Mouse (Mus musculus) heart, embryonic 15.5 days (tissue): ENCODE data around the gene Tenm4. TPM values are rescaled to one million over a fixed set of nuclear protein-coding genes. Genes with fewer than 3 reads are reported as not detected.

ENCODE experiments used
- ATAC-seq: fragments of 200-750 bp; cut with Nextera tagmentation; replicated peaks from 2 replicates; pipeline ENCODE4 v1.8.0; 2017; ENCODE audit warnings: low read depth, moderate TSS enrichment; ENCODE audit not compliant: insufficient number of reproducible peaks, insufficient read depth, low FRiP score
- H3K27ac ChIP-seq: fragments of 300-500 bp; sonication (generic); 2 replicates; pipeline ENCODE4 v1.5.1; 2015; ENCODE audit warnings: mild to moderate bottlenecking, inconsistent platforms
- H3K27me3 ChIP-seq: fragments of 300-500 bp; sonication (generic); 2 replicates; pipeline ENCODE4 v1.6.1; 2015; ENCODE audit warnings: inconsistent platforms
- H3K36me3 ChIP-seq: fragments of 300-500 bp; sonication (generic); 2 replicates; pipeline ENCODE4 v1.6.1; 2015; ENCODE audit warnings: mild to moderate bottlenecking, inconsistent platforms
- H3K4me1 ChIP-seq: fragments of 300-500 bp; sonication (generic); replicated peaks from 2 replicates; pipeline ENCODE4 v1.6.1; 2015; ENCODE audit warnings: inconsistent platforms
- H3K4me2 ChIP-seq: fragments of 300-500 bp; sonication (generic); 2 replicates; pipeline ENCODE4 v1.6.1; 2015; ENCODE audit warnings: inconsistent platforms, mild to moderate bottlenecking, moderate library complexity
- H3K4me3 ChIP-seq: fragments of 300-500 bp; sonication (generic); 2 replicates; pipeline ENCODE4 v1.5.1; 2015; ENCODE audit warnings: mild to moderate bottlenecking, inconsistent platforms
- H3K9ac ChIP-seq: fragments of 300-500 bp; sonication (generic); 2 replicates; pipeline ENCODE4 v1.6.1; 2015; ENCODE audit warnings: mild to moderate bottlenecking, inconsistent platforms
- H3K9me3 ChIP-seq: fragments of 300-500 bp; sonication (generic); replicated peaks from 2 replicates; pipeline ENCODE4 v1.6.1; 2016; ENCODE audit warnings: inconsistent platforms
- WGBS: fragments of 180-500 bp; shearing (Covaris S2); methylation state at CpG from one replicate; pipeline ENCODE4 v1.1.7; 2015; ENCODE audit warnings: mixed read lengths; 5-methylcytosine and 5-hydroxymethylcytosine counted together
- polyA plus RNA-seq: library from polyadenylated mRNA; unstranded; fragments of >200 nt; fragmentation: Nextera tagmentation; extraction: Ambion mirVana; gene quantifications from 2 replicates; pipeline ENCODE4 v1.2.1, GENCODE M21; 2015

Tenm4 gene
- polyA plus RNA-seq, 1 experiment from 2014 or later = 7.9 TPM

GRCm38 (mm10) chr7:96511018-96511609, 340.1 kb downstream of the Tenm4 start:
- Histone ChIP-seq H3K27me3 (no peaks in the 10 kb centered on the region), H3K4me3 (no peak overlapping the region), H3K9ac (no peak overlapping the region), H3K36me3 (no peaks in the 10 kb centered on the region), H3K4me1 (no peaks in the 10 kb centered on the region), H3K27ac (no peak overlapping the region), H3K9me3 (no peaks in the 10 kb centered on the region), H3K4me2 (no peak overlapping the region)
- 63% methylated on average over 7 of the region's 7 CpGs for WGBS
- ATAC-seq = no peak

- no peak overlapping the region for H3K4me3 ChIP-seq
- no peaks in the 10 kb centered on the region for H3K27me3 ChIP-seq
- no peak overlapping the region for H3K9ac ChIP-seq
- H3K4me1 ChIP-seq = no peaks in the 10 kb centered on the region
- H3K9me3 ChIP-seq = no peaks in the 10 kb centered on the region
- H3K27ac ChIP-seq = no peak overlapping the region
- H3K4me2 ChIP-seq = no peak overlapping the region
- no peak; the same call in 1 of the 2 replicates for ATAC-seq
- WGBS = 80% methylated on average over 14 of the region's 14 CpGs
- no peaks in the 10 kb centered on the region for H3K36me3 ChIP-seq
Observed at GRCm38 (mm10) chr7:96511953-96512511, 341.0 kb downstream of the Tenm4 start.

DNA sequence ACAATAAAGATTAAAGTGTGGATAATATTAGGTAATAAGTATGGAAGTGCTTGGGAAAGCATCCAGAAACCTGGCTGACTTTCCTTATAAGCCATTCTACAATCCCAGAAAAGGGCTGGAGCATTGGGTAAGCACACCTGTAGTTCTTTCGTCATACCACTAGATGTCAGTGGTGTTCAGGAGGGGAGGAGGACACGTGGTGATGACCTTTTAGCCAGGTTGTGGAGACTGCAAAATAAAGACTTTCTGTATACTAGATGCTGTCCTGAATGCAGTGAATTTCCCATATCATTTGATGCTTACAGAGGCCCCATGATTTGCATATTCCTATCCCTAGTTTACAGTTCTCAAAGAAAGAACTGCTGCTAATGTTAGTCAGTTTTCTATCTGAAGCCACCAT, 348.2 kb downstream of the Tenm4 start:
- 3% methylated on average over 2 of the region's 2 CpGs for WGBS
- peaks cover 16% of the 10 kb centered on the region for H3K27me3 ChIP-seq
- no peak for ATAC-seq
- no peaks in the 10 kb centered on the region; the same call in 1 of the 2 replicates for H3K4me1 ChIP-seq
- no peaks in the 10 kb centered on the region for H3K9me3 ChIP-seq
- H3K4me2 ChIP-seq = no peak overlapping the region
- no peak overlapping the region for H3K9ac ChIP-seq
- H3K36me3 ChIP-seq = no peaks in the 10 kb centered on the region
- H3K27ac ChIP-seq = no peak overlapping the region
- no peak overlapping the region for H3K4me3 ChIP-seq

GRCm38 (mm10) chr7:96521956-96522355, 350.9 kb downstream of the Tenm4 start:
- Histone ChIP-seq H3K27me3 (peaks cover 19% of the 10 kb centered on the region), H3K27ac (no peak overlapping the region)
- 70% methylated on average over 7 of the region's 7 CpGs for WGBS

GRCm38 (mm10) chr7:96523673-96524072, 352.6 kb downstream of the Tenm4 start:
- Histone ChIP-seq H3K4me3 (no peak overlapping the region), H3K4me1 (no peaks in the 10 kb centered on the region; the same call in 1 of the 2 replicates), H3K9me3 (no peaks in the 10 kb centered on the region), H3K36me3 (no peaks in the 10 kb centered on the region), H3K27me3 (peaks cover 19% of the 10 kb centered on the region), H3K4me2 (no peak overlapping the region), H3K9ac (no peak overlapping the region), H3K27ac (0 out of 2 replicates have a peak overlapping the region, but pooled peaks have one; percentile 42)
- ATAC-seq = no peak
- 55% methylated on average over 2 of the region's 2 CpGs for WGBS

More at GRCm38 (mm10) chr7:96521956-96522355, 350.9 kb downstream of the Tenm4 start:
- Histone ChIP-seq H3K4me3 (no peak overlapping the region), H3K4me2 (no peak overlapping the region), H3K4me1 (no peaks in the 10 kb centered on the region; the same call in 1 of the 2 replicates), H3K36me3 (no peaks in the 10 kb centered on the region), H3K9me3 (no peaks in the 10 kb centered on the region), H3K9ac (no peak overlapping the region)
- ATAC-seq = no peak

- Histone ChIP-seq H3K4me2 (no peak overlapping the region), H3K9me3 (no peaks in the 10 kb centered on the region), H3K9ac (no peak overlapping the region), H3K27ac (0 out of 2 replicates have a peak overlapping the region, but pooled peaks have one; percentile 42), H3K27me3 (peaks cover 17% of the 10 kb centered on the region), H3K4me1 (no peaks in the 10 kb centered on the region; the same call in 1 of the 2 replicates), H3K4me3 (no peak overlapping the region), H3K36me3 (no peaks in the 10 kb centered on the region)
- ATAC-seq = no peak
- WGBS = 63% methylated on average over 8 of the region's 8 CpGs
Observed at GRCm38 (mm10) chr7:96524486-96525205, 353.6 kb downstream of the Tenm4 start.

- Histone ChIP-seq H3K27ac (no peak overlapping the region), H3K9ac (no peak overlapping the region), H3K36me3 (no peaks in the 10 kb centered on the region), H3K4me3 (no peak overlapping the region), H3K9me3 (no peaks in the 10 kb centered on the region), H3K27me3 (peaks cover 19% of the 10 kb centered on the region), H3K4me2 (no peak overlapping the region), H3K4me1 (no peaks in the 10 kb centered on the region; the same call in 1 of the 2 replicates)
- 88% methylated on average over 1 of the region's 1 CpGs for WGBS
- ATAC-seq = no peak
Observed at GRCm38 (mm10) chr7:96525344-96525743, 354.3 kb downstream of the Tenm4 start.

DNA sequence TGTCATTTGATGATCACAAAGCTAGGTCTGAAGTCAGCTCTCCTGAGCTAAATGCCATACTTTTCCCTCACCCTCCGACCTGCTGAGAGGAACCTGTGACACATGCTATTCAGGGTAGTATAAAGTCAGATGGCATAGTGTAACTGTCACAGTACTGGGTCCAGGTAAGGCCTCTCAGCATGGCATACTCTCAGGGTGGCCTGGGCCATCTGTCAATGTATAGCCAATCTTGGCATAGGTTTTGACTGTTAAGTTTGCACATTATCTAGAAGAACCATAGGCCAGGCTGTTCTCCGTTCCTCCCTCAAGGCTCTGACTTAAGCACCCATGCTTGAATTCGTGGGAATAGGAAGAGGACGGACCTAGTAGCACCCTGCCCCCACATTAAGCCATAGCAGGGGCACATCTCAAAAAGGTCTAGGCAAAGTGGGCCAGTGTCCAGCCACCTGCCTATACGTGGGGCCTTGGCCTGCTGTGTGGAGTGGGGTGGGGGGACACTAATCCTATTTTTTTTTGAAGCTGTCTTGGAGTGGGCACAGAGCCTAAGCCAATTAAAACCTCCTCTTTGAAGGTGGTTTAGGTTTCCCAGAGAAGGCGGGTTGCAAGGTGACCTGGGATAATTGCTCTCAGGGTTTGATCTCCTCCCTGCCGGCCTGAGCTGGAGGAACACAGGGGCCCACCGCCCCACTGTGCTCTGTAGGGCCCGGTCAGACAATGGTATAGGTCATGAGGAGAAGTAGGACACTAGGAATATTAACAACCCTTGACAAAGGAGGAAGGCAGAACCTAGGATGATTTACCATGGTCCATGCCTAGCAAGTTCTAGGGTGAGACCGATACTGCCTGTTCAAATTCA, 359.8 kb downstream of the Tenm4 start:
- no peak overlapping the region for H3K9ac ChIP-seq
- H3K9me3 ChIP-seq = no peaks in the 10 kb centered on the region
- H3K4me3 ChIP-seq = no peak overlapping the region
- 77% methylated on average over 10 of the region's 10 CpGs for WGBS
- no peak overlapping the region for H3K4me2 ChIP-seq
- no peak overlapping the region for H3K27ac ChIP-seq
- no peaks in the 10 kb centered on the region for H3K36me3 ChIP-seq
- H3K4me1 ChIP-seq = no peaks in the 10 kb centered on the region
- no peak for ATAC-seq
- 0 out of 2 replicates have a peak, but pooled peaks cover 9% of the 10 kb centered on the region for H3K27me3 ChIP-seq

DNA sequence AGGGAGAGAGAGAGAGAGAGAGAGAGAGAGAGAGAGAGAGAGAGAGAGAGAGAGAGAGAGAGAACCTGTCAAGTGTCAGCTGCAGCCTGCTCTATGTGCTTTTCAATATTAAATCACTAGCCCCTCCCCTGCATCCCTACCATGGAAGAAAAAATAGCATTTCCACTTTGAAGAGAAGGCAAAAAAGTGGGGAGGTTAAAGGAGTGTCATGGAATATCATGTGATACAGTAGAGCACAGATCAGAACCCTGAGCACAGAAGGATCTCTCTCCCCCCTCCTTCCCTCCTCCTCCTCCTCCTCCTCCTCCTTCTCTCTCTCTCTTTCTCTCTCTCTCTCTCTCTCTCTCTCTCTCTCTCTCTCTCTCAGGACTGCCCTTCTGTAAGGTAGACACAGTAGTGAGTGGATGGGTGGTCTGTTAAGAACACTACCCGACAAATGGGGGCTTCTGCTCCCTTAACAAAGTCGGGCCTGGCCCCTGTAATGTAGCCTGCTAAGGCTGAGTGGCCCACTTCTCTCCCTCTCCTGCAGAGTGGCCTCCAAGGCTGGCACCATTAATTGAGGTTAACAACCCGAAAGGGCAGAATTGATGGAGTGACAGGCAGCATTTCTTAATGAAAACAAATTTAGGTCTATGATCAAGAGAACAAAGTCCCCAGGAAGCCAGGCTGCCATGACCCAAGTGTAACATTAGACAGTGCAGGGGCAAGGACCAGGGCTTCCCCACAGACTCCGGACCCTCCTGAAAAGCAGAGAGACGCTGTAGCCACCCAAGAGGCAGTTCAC, 361.1 kb downstream of the Tenm4 start:
- no peaks in the 10 kb centered on the region for H3K4me1 ChIP-seq
- WGBS = 48% methylated on average over 5 of the region's 5 CpGs
- H3K27me3 ChIP-seq = 0 out of 2 replicates have a peak, but pooled peaks cover 9% of the 10 kb centered on the region
- H3K9ac ChIP-seq = no peak overlapping the region
- no peak overlapping the region for H3K27ac ChIP-seq
- H3K4me2 ChIP-seq = no peak overlapping the region
- no peak overlapping the region for H3K4me3 ChIP-seq
- H3K9me3 ChIP-seq = no peaks in the 10 kb centered on the region
- no peaks in the 10 kb centered on the region for H3K36me3 ChIP-seq
- no peak for ATAC-seq

DNA sequence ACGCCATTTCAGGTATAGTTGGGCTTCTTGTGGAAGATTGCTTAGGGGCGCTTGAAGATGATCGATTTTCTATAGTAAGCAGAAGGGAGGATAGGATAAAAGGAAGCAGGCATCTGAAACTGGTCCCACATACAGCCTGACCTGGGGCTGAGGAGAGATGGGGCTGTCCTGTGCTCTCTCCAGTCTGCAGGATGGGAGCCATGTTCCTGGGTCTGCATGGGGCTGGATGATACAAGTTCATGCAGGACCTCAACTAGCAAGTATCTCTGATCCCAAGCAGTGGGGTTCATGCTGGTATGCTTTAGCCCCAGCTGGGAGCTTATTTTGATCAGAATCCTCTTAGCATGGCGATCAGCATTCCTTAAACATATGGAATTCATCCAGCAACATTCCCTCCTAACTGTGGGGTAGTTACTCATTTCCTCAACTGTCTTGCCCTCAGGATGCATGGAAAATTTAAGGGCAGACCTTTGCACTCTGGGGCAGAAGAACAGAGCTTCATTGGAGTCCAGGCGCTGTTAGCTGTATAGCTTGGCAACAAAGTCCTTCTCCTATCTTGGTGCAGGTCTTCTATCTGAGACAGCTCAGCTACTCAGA, 361.9 kb downstream of the Tenm4 start:
- no peak for ATAC-seq
- no peak overlapping the region for H3K4me2 ChIP-seq
- WGBS = 80% methylated on average over 5 of the region's 5 CpGs
- H3K9ac ChIP-seq = no peak overlapping the region
- 0 out of 2 replicates have a peak, but pooled peaks cover 7% of the 10 kb centered on the region for H3K27me3 ChIP-seq
- H3K4me3 ChIP-seq = no peak overlapping the region
- no peaks in the 10 kb centered on the region for H3K36me3 ChIP-seq
- H3K4me1 ChIP-seq = no peaks in the 10 kb centered on the region
- no peak overlapping the region for H3K27ac ChIP-seq
- no peaks in the 10 kb centered on the region for H3K9me3 ChIP-seq
